Mouse (Mus musculus) heart, adult 11 months (tissue): ENCODE measurements around the gene Klra5.
"Not testable (repeated sequence)": the region's sequence is repeated elsewhere in the genome, so short reads cannot be mapped to it uniquely, and the experiment has no call there.

Source experiments
- DNase-seq: peaks from one replicate; pipeline ENCODE4 v3.0.0; 2022

The Klra5 gene

GRCm38 (mm10) chr6:129917476-129917946 is at the start of gene Klra5:
Gene Klra5 (minus strand): TSS chr6:129917650.
- DNase-seq = not testable (repeated sequence)

GRCm38 (mm10) chr6:129916996-129917395 is 454 bp downstream of the Klra5 start:
- DNase-seq = no peak

GRCm38 (mm10) chr6:129882525-129882924 is 34.9 kb downstream of the Klra5 start:
- no peak for DNase-seq

- DNase-seq = no peak
Measured at GRCm38 (mm10) chr6:129876549-129876948, 40.9 kb downstream of the Klra5 start, which contains the start of gene Klra17. Gene Klra17 (minus strand): TSS chr6:129876672.

- not testable (repeated sequence) for DNase-seq
Measured at GRCm38 (mm10) chr6:129862349-129862748, 55.1 kb downstream of the Klra5 start, which contains the start of gene Gm17631. Gene Gm17631 (plus strand): TSS chr6:129862649.
